Mouse (Mus musculus) midbrain, embryonic 15.5 days (tissue): ENCODE measurements around the gene Slc35d2. TPM values are rescaled to one million over a fixed set of nuclear protein-coding genes. Genes with fewer than 3 reads are reported as not detected.

Source experiments
- ATAC-seq: fragments of 200-750 bp; cut with Nextera tagmentation; replicated peaks from 2 replicates; pipeline ENCODE4 v1.8.0; 2017; ENCODE audit warnings: moderate TSS enrichment
- H3K27ac ChIP-seq: fragments of 300-500 bp; sonication (generic); 2 replicates; pipeline ENCODE4 v1.5.1; 2015; ENCODE audit warnings: mild to moderate bottlenecking, inconsistent platforms
- H3K27me3 ChIP-seq: fragments of 300-500 bp; sonication (generic); replicated peaks from 2 replicates; pipeline ENCODE4 v1.6.1; 2015; ENCODE audit warnings: inconsistent platforms
- H3K36me3 ChIP-seq: fragments of 300-500 bp; sonication (generic); replicated peaks from 2 replicates; pipeline ENCODE4 v1.6.1; 2015; ENCODE audit warnings: inconsistent platforms
- H3K4me1 ChIP-seq: fragments of 300-500 bp; sonication (generic); 2 replicates; pipeline ENCODE4 v1.6.1; 2015; ENCODE audit warnings: inconsistent platforms
- H3K4me2 ChIP-seq: fragments of 300-500 bp; sonication (generic); 2 replicates; pipeline ENCODE4 v1.6.1; 2015; ENCODE audit warnings: inconsistent platforms, mild to moderate bottlenecking, moderate library complexity
- H3K4me3 ChIP-seq: fragments of 300-500 bp; sonication (generic); 2 replicates; pipeline ENCODE4 v1.5.1; 2015; ENCODE audit warnings: mild to moderate bottlenecking, inconsistent platforms
- H3K9ac ChIP-seq: fragments of 300-500 bp; sonication (generic); 2 replicates; pipeline ENCODE4 v1.6.1; 2015; ENCODE audit warnings: mild to moderate bottlenecking, inconsistent platforms
- H3K9me3 ChIP-seq: fragments of 300-500 bp; sonication (generic); 2 replicates; pipeline ENCODE4 v1.6.1; 2016; ENCODE audit warnings: inconsistent platforms
- WGBS: fragments of 180-500 bp; shearing (Covaris S2); methylation state at CpG from one replicate; pipeline ENCODE4 v1.1.7; 2015; ENCODE audit warnings: mixed read lengths; 5-methylcytosine and 5-hydroxymethylcytosine counted together
- polyA plus RNA-seq: library from polyadenylated mRNA; unstranded; fragments of >200 nt; fragmentation: Nextera tagmentation; extraction: Ambion mirVana; gene quantifications from 2 replicates; pipeline ENCODE4 v1.2.1, GENCODE M21; 2015

The Slc35d2 gene
- polyA plus RNA-seq, 1 experiment from 2014 or later: 1.1 TPM

DNA sequence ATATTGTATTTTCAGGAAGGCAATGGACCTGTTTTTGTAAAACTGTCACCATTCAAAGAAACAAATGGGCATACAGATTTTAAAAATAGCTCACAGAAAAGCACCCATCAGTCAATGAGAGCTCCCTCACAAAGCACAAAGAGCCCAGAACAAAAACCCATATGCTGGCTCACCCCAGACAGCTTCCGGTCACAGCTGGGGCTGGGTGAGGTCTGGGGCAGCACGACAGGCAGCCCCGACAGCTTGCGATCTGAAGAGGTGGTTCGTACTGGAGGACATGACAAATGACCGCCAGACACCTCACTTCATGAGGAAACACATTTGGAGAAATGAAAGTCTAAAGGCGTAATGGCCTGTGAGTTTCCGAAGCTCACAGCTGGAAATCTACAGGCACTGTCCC lies 21.6 kb downstream of the Slc35d2 start:
- Histone ChIP-seq H3K9ac (no peak overlapping the region), H3K4me3 (no peak overlapping the region), H3K36me3 (no peaks in the 10 kb centered on the region), H3K4me1 (no peaks in the 10 kb centered on the region), H3K4me2 (no peak overlapping the region), H3K9me3 (no peaks in the 10 kb centered on the region), H3K27me3 (no peaks in the 10 kb centered on the region), H3K27ac (no peak overlapping the region)
- WGBS: 17% methylated on average over 8 of the region's 8 CpGs
- peak; percentile 45; the same call in 1 of the 2 replicates for ATAC-seq

GRCm38 (mm10) chr13:64107105-64107504 lies 22.1 kb downstream of the Slc35d2 start:
- Histone ChIP-seq H3K36me3 (no peaks in the 10 kb centered on the region), H3K9me3 (no peaks in the 10 kb centered on the region), H3K9ac (no peak overlapping the region), H3K27ac (no peak overlapping the region), H3K27me3 (no peaks in the 10 kb centered on the region), H3K4me1 (no peaks in the 10 kb centered on the region), H3K4me2 (no peak overlapping the region), H3K4me3 (no peak overlapping the region)
- 34% methylated on average over 3 of the region's 3 CpGs for WGBS
- no peak for ATAC-seq

DNA sequence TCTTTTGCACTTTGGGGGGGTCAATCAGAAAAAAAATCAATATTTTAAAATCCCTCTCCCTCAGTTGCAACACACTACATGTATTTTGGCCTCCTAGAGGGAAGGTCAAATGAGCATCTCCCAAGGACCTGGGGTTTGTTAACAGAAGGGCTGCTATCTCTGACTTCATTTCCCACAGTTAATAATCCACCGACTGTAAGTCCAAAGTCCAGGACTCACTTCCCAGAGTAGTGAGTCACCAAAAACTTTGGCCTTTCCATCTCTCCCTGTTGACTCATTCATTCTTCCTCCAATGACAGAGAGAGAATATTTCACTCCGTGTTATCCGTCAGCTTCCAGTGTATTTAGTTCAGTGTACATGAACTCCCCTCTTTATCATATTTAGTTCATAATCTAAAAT lies 23.5 kb downstream of the Slc35d2 start:
- H3K36me3 ChIP-seq: no peaks in the 10 kb centered on the region
- H3K27ac ChIP-seq: no peak overlapping the region
- no peak for ATAC-seq
- WGBS: 92% methylated on average over 3 of the region's 3 CpGs
- H3K4me3 ChIP-seq: no peak overlapping the region
- no peak overlapping the region for H3K4me2 ChIP-seq
- H3K27me3 ChIP-seq: no peaks in the 10 kb centered on the region
- no peaks in the 10 kb centered on the region for H3K4me1 ChIP-seq
- no peak overlapping the region for H3K9ac ChIP-seq
- no peaks in the 10 kb centered on the region for H3K9me3 ChIP-seq

DNA sequence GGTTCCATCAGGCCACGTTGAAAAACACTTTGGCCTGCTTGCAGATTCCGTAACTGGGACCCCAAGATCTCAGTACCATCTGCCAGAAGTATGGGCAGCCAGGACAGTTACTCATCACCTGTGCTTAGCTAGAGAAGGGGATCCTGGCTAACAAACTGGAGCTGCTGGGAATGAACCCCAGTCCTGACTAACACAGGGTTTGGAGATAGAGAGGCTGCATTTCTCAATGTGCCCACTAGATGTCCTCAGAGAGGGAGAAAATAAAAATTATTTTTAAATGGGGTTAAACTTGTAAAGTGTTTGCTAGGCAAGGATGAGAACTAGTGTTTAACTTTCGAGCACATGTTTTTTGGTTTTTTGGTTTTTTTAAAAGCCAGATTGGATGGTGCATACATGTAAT lies 29.0 kb downstream of the Slc35d2 start:
- Histone ChIP-seq H3K27me3 (no peaks in the 10 kb centered on the region), H3K4me2 (no peak overlapping the region), H3K4me3 (no peak overlapping the region), H3K9ac (no peak overlapping the region), H3K4me1 (no peaks in the 10 kb centered on the region), H3K9me3 (no peaks in the 10 kb centered on the region), H3K27ac (no peak overlapping the region), H3K36me3 (no peaks in the 10 kb centered on the region)
- no peak; the same call in 1 of the 2 replicates for ATAC-seq
- WGBS: 71% methylated on average over 3 of the region's 3 CpGs

DNA sequence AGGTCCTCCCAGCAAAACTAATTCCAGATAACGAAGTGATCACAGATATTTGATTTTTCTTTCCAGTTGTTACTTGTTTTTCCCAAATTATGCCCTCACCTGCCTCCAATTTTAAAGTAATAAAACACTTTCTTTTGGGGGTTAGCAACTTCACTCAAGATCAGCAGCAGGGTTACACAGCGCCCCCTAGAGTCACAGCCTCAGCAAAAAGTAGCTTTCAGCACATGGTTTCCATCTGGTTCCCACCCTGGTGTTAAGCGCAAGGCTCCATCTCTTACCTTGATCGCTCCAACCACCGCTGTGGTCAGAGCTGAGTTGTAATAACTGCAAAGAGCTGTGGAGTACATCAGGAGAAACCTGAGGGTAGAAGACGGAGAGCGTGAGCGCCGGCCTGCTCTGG lies 30.2 kb downstream of the Slc35d2 start:
- Histone ChIP-seq H3K4me2 (no peak overlapping the region), H3K27me3 (no peaks in the 10 kb centered on the region)
- no peak for ATAC-seq

GRCm38 (mm10) chr13:64093341-64093740 lies 35.8 kb downstream of the Slc35d2 start:
- Histone ChIP-seq H3K9me3 (no peaks in the 10 kb centered on the region), H3K4me2 (no peak overlapping the region), H3K9ac (no peak overlapping the region), H3K36me3 (no peaks in the 10 kb centered on the region), H3K4me3 (no peak overlapping the region), H3K27ac (no peak overlapping the region), H3K4me1 (no peaks in the 10 kb centered on the region), H3K27me3 (no peaks in the 10 kb centered on the region)
- ATAC-seq: 0 out of 2 replicates have a peak, but pooled peaks have one; percentile 52
- 2% methylated on average over 1 of the region's 1 CpGs for WGBS

More for the DNA sequence above, 30.2 kb downstream of the Slc35d2 start:
- 76% methylated on average over 9 of the region's 9 CpGs for WGBS
- H3K9me3 ChIP-seq: no peaks in the 10 kb centered on the region
- no peak overlapping the region for H3K9ac ChIP-seq
- H3K36me3 ChIP-seq: no peaks in the 10 kb centered on the region
- no peak overlapping the region for H3K4me3 ChIP-seq
- no peaks in the 10 kb centered on the region for H3K4me1 ChIP-seq
- H3K27ac ChIP-seq: no peak overlapping the region

- WGBS: 71% methylated on average over 6 of the region's 6 CpGs
- H3K9me3 ChIP-seq: no peaks in the 10 kb centered on the region
- 0 out of 2 replicates have a peak, but pooled peaks have one; percentile 42 for ATAC-seq
- H3K4me3 ChIP-seq: no peak overlapping the region
- H3K9ac ChIP-seq: no peak overlapping the region
- no peak overlapping the region for H3K27ac ChIP-seq
- no peaks in the 10 kb centered on the region for H3K36me3 ChIP-seq
- H3K27me3 ChIP-seq: no peaks in the 10 kb centered on the region
- H3K4me1 ChIP-seq: no peaks in the 10 kb centered on the region
- H3K4me2 ChIP-seq: no peak overlapping the region
These were observed 36.4 kb downstream of the Slc35d2 start for GRCm38 (mm10) chr13:64092752-64093151.

DNA sequence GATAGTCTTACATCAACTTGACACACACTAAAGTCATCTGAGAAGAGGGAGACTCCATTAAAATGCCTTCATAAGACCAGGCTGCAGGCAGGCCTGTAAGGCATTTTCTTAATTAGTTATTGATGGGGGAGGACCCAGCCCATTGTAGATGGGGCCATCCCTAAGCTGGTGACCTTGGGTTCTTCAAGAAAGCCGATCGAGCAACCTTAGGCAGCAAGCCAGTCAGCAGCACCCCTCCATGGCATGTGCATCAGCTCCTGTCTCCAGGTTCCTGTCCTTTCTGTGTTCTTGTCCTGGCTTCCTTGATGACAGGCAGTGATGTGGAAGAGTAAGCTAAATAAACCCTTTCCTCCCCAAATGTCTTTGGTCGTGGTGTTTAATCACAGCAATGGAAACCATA lies 37.0 kb downstream of the Slc35d2 start:
- Histone ChIP-seq H3K36me3 (no peaks in the 10 kb centered on the region), H3K4me3 (no peak overlapping the region), H3K9me3 (no peaks in the 10 kb centered on the region), H3K27ac (no peak overlapping the region), H3K4me1 (no peaks in the 10 kb centered on the region), H3K9ac (no peak overlapping the region), H3K4me2 (no peak overlapping the region), H3K27me3 (no peaks in the 10 kb centered on the region)
- 69% methylated on average over 3 of the region's 3 CpGs for WGBS
- no peak for ATAC-seq

- Histone ChIP-seq H3K36me3 (no peaks in the 10 kb centered on the region), H3K9me3 (no peaks in the 10 kb centered on the region), H3K4me2 (no peak overlapping the region), H3K4me1 (no peaks in the 10 kb centered on the region), H3K9ac (no peak overlapping the region), H3K27me3 (no peaks in the 10 kb centered on the region), H3K4me3 (no peak overlapping the region), H3K27ac (no peak overlapping the region)
- 52% methylated on average over 7 of the region's 7 CpGs for WGBS
- ATAC-seq: no peak
These were observed 38.2 kb downstream of the Slc35d2 start for GRCm38 (mm10) chr13:64091006-64091405.

DNA sequence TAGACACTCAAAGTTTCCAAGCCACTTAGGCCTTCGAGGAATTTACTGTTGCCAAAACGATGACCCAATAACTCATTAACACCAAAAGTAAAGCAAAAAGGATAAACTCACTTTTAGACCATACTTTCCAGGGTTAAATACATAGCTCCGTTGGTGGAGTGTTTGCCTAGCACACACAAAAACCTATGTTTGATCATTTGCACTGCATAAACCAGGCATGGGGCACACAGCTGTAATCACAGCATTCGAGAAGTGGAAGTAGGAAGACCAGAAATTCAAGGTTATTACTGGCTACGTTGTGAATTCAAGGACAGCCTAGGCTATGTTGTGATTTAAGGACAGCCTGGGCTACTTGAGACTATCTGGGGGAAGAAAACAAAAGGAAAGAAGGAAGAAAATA lies 38.9 kb downstream of the Slc35d2 start:
- H3K4me2 ChIP-seq: no peak overlapping the region
- 86% methylated on average over 5 of the region's 5 CpGs for WGBS
- H3K4me3 ChIP-seq: no peak overlapping the region
- no peaks in the 10 kb centered on the region for H3K4me1 ChIP-seq
- H3K36me3 ChIP-seq: no peaks in the 10 kb centered on the region
- H3K9ac ChIP-seq: no peak overlapping the region
- H3K27ac ChIP-seq: no peak overlapping the region
- ATAC-seq: no peak
- H3K9me3 ChIP-seq: no peaks in the 10 kb centered on the region
- H3K27me3 ChIP-seq: no peaks in the 10 kb centered on the region

DNA sequence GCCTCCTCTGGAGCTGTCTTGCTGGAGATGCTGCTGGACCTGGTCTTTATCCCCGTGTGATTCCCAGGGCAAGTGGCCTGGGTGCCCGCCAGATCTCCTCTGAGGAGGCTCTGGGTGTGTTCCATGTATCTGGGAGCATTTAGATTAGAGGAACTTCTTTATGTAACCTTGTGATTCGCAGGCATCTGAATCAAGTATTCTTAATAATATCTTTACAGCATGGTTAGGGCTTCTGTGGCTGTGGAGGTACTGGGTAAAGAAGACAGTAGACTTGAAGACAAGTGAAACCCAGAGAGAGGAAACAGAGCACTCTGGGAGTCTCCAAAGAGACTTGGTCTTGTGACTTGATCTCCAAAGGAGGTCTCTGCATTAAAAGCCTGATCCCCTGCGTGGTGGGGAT lies 40.0 kb downstream of the Slc35d2 start, which contains the start of gene Hsd17b3:
Hsd17b3 (minus strand) TSS at position 101 of the 400 bp plus-strand sequence.
- WGBS: 83% methylated on average over 4 of the region's 4 CpGs
- no peak for ATAC-seq
- Histone ChIP-seq H3K4me2 (no peak within 1 kb of the TSS), H3K27ac (no peak within 1 kb of the TSS), H3K9me3 (no peaks in the 10 kb centered on the region), H3K9ac (no peak within 1 kb of the TSS), H3K36me3 (no peaks in the 10 kb centered on the region), H3K4me1 (no peaks in the 10 kb centered on the region), H3K4me3 (no peak within 1 kb of the TSS), H3K27me3 (no peaks in the 10 kb centered on the region)

GRCm38 (mm10) chr13:64088057-64088456 lies 41.1 kb downstream of the Slc35d2 start:
- no peak overlapping the region for H3K4me3 ChIP-seq
- no peaks in the 10 kb centered on the region for H3K27me3 ChIP-seq
- H3K4me2 ChIP-seq: no peak overlapping the region
- H3K36me3 ChIP-seq: no peaks in the 10 kb centered on the region
- no peak overlapping the region for H3K9ac ChIP-seq
- ATAC-seq: no peak
- no peak overlapping the region for H3K27ac ChIP-seq
- H3K9me3 ChIP-seq: no peaks in the 10 kb centered on the region
- 87% methylated on average over 7 of the region's 7 CpGs for WGBS
- H3K4me1 ChIP-seq: no peaks in the 10 kb centered on the region

DNA sequence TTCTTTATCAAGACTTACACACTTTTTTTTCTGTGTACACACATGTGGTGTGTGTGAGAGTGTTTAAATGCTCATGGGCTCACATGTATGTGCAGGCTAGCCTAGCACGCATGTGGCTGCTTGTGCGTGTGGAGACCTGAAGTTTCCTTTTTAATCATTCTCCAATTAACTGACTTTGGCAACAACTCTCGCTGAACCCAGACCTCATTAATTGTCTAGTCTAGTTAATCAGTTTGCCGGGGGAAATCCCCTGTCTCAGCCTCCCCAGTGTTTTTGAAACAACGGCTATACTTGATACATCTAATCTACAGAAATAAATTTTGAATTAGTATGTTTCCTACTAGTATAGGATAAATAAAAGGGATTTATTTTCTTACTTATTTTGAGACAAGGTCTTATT lies 43.1 kb downstream of the Slc35d2 start:
- Histone ChIP-seq H3K4me3 (no peak overlapping the region), H3K9ac (no peak overlapping the region)
- ATAC-seq: no peak

More for the DNA sequence above, 43.1 kb downstream of the Slc35d2 start:
- Histone ChIP-seq H3K27ac (no peak overlapping the region), H3K36me3 (no peaks in the 10 kb centered on the region), H3K27me3 (no peaks in the 10 kb centered on the region), H3K4me1 (peaks cover 11% of the 10 kb centered on the region), H3K4me2 (no peak overlapping the region), H3K9me3 (no peaks in the 10 kb centered on the region)
- WGBS: 89% methylated on average over 5 of the region's 5 CpGs
